ENCODE assay signal across 12 mouse cellular contexts in genomic region chr15:61888569-61889326, GRCm38 (mm10).
DNase-seq lines count a peak whose midpoint lies in the region; ATAC-seq and TF ChIP-seq lines count a peak whose summit lies in the region.
"Had no signal": no experiment of that assay in that cellular context is flagged by ENCODE, and none has a peak within 500 bp of the region (broad histone marks: within the 10 kb centered on the region; RNA-seq: fewer than 3 reads in every experiment).

No protein-coding gene starts in this region.

- peak; percentile 16 for DNase-seq in kidney, postnatal 0 days (ENCODE audit: low spot score)
- DNase-seq in kidney, postnatal 10 days = no peak
- DNase-seq in cerebellum, postnatal 36 days = peak; percentile 52 to 67
- DNase-seq in layer of hippocampus, postnatal 36 days = peak; percentile 4 to 10
- no peak for DNase-seq in natural killer cell, adult 2 months (ENCODE audit: low spot score in 2 of 2)
- no peak for DNase-seq in lung, adult 18-20 months
- DNase-seq: adrenal gland, adult 2 months; gastrocnemius, postnatal 10 days; kidney, adult 18-20 months had no signal

- WGBS in kidney, postnatal 0 days = 43% methylated on average over 10 of the region's 10 CpGs
- 69% methylated on average over 10 of the region's 10 CpGs for WGBS in intestine, embryonic 15.5 days

- TF ChIP-seq CTCF in kidney, postnatal 0 days (IDR thresholded peaks at IDR 0.05; ENCODE audit: low read depth) = no peak

- H3K4me1 ChIP-seq in kidney, postnatal 0 days (replicated peaks; ENCODE audit: insufficient read depth, low read length) = no peaks in the 10 kb centered on the region
- H3K4me1 ChIP-seq in intestine, embryonic 15.5 days (replicated peaks) = no peaks in the 10 kb centered on the region

- no peak overlapping the region for H3K4me2 ChIP-seq in kidney, postnatal 0 days (ENCODE audit: low read length)
- H3K4me2 ChIP-seq in intestine, embryonic 15.5 days (replicated peaks) = no peak overlapping the region

- no peaks in the 10 kb centered on the region for H3K27me3 ChIP-seq in kidney, postnatal 0 days (ENCODE audit: insufficient read depth, low read length)
- no peaks in the 10 kb centered on the region for H3K27me3 ChIP-seq in intestine, embryonic 15.5 days (replicated peaks)

- H3K36me3 ChIP-seq in kidney, postnatal 0 days (ENCODE audit: insufficient read depth, low read length) = no peaks in the 10 kb centered on the region
- H3K36me3 ChIP-seq in intestine, embryonic 15.5 days = no peaks in the 10 kb centered on the region

- H3K9ac ChIP-seq in kidney, postnatal 0 days (ENCODE audit: low read depth, low read length) = no peak overlapping the region
- no peak overlapping the region for H3K9ac ChIP-seq in intestine, embryonic 15.5 days

- H3K27ac ChIP-seq in kidney, postnatal 0 days = no peak overlapping the region
- no peak overlapping the region for H3K27ac ChIP-seq in intestine, embryonic 15.5 days
- H3K27ac ChIP-seq: macrophage had no signal

- no peak overlapping the region for H3K4me3 ChIP-seq in kidney, postnatal 0 days (replicated peaks; ENCODE audit: low read depth, low read length)
- H3K4me3 ChIP-seq in intestine, embryonic 15.5 days (replicated peaks) = no peak overlapping the region

- ATAC-seq in kidney, postnatal 0 days (replicated peaks; ENCODE audit: low FRiP score, low read depth) = no peak
- peak; percentile 96 for ATAC-seq in cerebellum, adult (ENCODE audit: insufficient number of reproducible peaks, low FRiP score, low TSS enrichment)
- no peak for ATAC-seq in intestine, embryonic 15.5 days

- no peaks in the 10 kb centered on the region for H3K9me3 ChIP-seq in kidney, postnatal 0 days (replicated peaks; ENCODE audit: low read length)
- H3K9me3 ChIP-seq in intestine, embryonic 15.5 days = no peaks in the 10 kb centered on the region

Comparison
In these comparisons a context has a peak if more than half of its experiments do, and no peak if none do; other contexts are left out.
1. DNase-seq: peak in kidney, postnatal 0 days (single experiment), cerebellum, postnatal 36 days (2 of 2) and layer of hippocampus, postnatal 36 days (2 of 2); none in kidney, postnatal 10 days (single experiment), natural killer cell, adult 2 months (0 of 2) and lung, adult 18-20 months (0 of 2).